Mouse (Mus musculus) lung, postnatal 0 days (tissue): ENCODE measurements around the gene Il17c. TPM values are rescaled to one million over a fixed set of nuclear protein-coding genes. Genes with fewer than 3 reads are reported as not detected.

Source experiments
- ATAC-seq: fragments of 200-750 bp; cut with Nextera tagmentation; 2 replicates; pipeline ENCODE4 v1.8.0; 2017; ENCODE audit warnings: moderate library complexity
- DNase-seq: peaks from one replicate; pipeline ENCODE4 v3.0.0-alpha.2; 2016; ENCODE audit warnings: low spot score
- H3K27ac ChIP-seq: fragments of 300-500 bp; sonication (generic); 2 replicates; pipeline ENCODE4 v1.5.1; 2014; ENCODE audit warnings: antibody characterized with exemption, mild to moderate bottlenecking, low read length, mixed read lengths
- H3K27me3 ChIP-seq: fragments of 300-500 bp; sonication (generic); replicated peaks from 2 replicates; pipeline ENCODE4 v1.6.1; 2014; ENCODE audit warnings: low read length, mixed read lengths; ENCODE audit not compliant: insufficient read depth
- H3K36me3 ChIP-seq: fragments of 300-500 bp; sonication (generic); 2 replicates; pipeline ENCODE4 v1.6.1; 2014; ENCODE audit warnings: low read length, mixed read lengths; ENCODE audit not compliant: insufficient read depth
- H3K4me1 ChIP-seq: fragments of 300-500 bp; sonication (generic); 2 replicates; pipeline ENCODE4 v1.6.1; 2014; ENCODE audit warnings: antibody characterized with exemption, low read depth, low read length, mixed read lengths; ENCODE audit not compliant: insufficient read depth
- H3K4me2 ChIP-seq: fragments of 300-500 bp; sonication (generic); replicated peaks from 2 replicates; pipeline ENCODE4 v1.6.1; 2014; ENCODE audit warnings: low read depth, mild to moderate bottlenecking, low read length, moderate library complexity, mixed read lengths
- H3K4me3 ChIP-seq: fragments of 300-500 bp; sonication (generic); 2 replicates; pipeline ENCODE4 v1.5.1; 2014; ENCODE audit warnings: low read depth, low read length
- H3K9ac ChIP-seq: fragments of 300-500 bp; sonication (generic); replicated peaks from 2 replicates; pipeline ENCODE4 v1.6.1; 2014; ENCODE audit warnings: low read depth, mild to moderate bottlenecking
- H3K9me3 ChIP-seq: fragments of 300-500 bp; sonication (generic); 2 replicates; pipeline ENCODE4 v1.6.1; 2016; ENCODE audit warnings: low read length, mixed read lengths
- CTCF ChIP-seq: IDR thresholded peaks from 2 replicates; pipeline ENCODE4 v1.5.1; 2016; ENCODE audit warnings: antibody characterized with exemption, mild to moderate bottlenecking
- EP300 ChIP-seq: IDR thresholded peaks from 2 replicates; pipeline ENCODE4 v1.6.1; 2016; ENCODE audit warnings: antibody characterized with exemption, mild to moderate bottlenecking, control low read depth
- WGBS: fragments of 180-500 bp; shearing (Covaris S2); extraction: QIAGEN DNeasy Blood & Tissue Kit; methylation state at CpG from one replicate; pipeline ENCODE4 v1.1.7; 2014; 5-methylcytosine and 5-hydroxymethylcytosine counted together
- polyA plus RNA-seq: library from polyadenylated mRNA; unstranded; fragments of >200 nt; fragmentation: Nextera tagmentation; extraction: Ambion mirVana; gene quantifications from 2 replicates; pipeline ENCODE4 v1.2.1, GENCODE M21; 2015

Gene Il17c
- polyA plus RNA-seq, 1 experiment from 2014 or later, result not detected

DNA sequence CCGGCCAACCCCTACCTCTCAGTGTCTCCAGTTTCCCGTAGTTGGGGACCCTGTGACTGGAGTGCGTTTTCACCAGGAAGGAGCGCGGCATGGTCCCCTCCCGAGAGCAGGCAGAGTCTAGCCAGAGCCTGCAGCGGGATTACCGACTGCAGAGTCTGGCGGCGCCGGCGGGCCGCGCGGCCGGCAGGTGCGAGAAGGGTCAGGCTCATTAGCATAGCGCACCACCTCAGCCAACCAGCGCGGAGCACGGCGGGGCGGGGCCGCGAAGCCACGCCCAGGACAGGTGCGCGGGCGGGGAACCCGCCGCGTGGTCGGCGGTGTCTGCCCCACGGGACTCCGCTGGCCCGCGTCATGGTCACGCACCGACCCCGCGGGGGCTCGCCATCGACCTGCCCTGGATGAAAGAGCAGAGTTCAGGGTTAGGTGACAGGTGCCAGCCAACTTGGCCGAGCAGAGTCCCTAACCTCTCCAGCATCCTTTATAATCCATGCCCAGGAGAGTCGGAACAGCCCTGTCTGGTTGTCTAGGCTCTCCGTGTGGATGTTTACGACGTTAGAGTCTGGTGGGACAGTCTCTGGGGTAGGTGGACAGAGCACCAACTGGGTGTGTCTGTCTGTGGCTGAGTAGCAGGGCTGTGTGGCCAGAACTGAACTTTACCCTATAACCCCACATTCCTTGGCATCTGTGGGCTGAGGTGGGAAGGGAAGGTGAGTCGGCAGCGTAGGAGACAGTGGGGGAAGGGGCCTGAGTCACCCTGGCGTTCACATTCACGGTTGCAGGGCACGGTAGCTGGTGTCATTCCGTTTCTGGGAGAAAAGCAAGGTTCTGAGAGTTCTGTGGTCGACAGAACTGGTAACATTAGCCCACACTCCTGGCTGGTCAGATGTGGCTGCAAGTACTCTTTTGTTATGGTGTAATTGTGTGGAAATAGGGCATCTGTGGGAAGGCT is 39.0 kb downstream of the Il17c start, which contains the start of gene Snai3:
Gene Snai3 (minus strand): TSS at position 210 of the 949 bp plus-strand sequence.
- WGBS, result 2% methylated on average over 48 of the region's 56 CpGs
- DNase-seq (peak; percentile 80), ATAC-seq (peak; percentile 88)
- Histone ChIP-seq H3K27me3 (peaks cover 20% of the 10 kb centered on the region; the same call in 1 of the 2 replicates), H3K9me3 (no peaks in the 10 kb centered on the region), H3K4me3 (peak within 1 kb of the TSS; percentile 19; the same call in 1 of the 2 replicates), H3K27ac (no peak within 1 kb of the TSS), H3K36me3 (no peaks in the 10 kb centered on the region), H3K4me1 (peaks cover 10% of the 10 kb centered on the region; the same call in 1 of the 2 replicates), H3K9ac (no peak within 1 kb of the TSS), H3K4me2 (peak within 1 kb of the TSS; percentile 49)
- TF ChIP-seq CTCF, result no peak
- TF ChIP-seq EP300, result no peak

DNA sequence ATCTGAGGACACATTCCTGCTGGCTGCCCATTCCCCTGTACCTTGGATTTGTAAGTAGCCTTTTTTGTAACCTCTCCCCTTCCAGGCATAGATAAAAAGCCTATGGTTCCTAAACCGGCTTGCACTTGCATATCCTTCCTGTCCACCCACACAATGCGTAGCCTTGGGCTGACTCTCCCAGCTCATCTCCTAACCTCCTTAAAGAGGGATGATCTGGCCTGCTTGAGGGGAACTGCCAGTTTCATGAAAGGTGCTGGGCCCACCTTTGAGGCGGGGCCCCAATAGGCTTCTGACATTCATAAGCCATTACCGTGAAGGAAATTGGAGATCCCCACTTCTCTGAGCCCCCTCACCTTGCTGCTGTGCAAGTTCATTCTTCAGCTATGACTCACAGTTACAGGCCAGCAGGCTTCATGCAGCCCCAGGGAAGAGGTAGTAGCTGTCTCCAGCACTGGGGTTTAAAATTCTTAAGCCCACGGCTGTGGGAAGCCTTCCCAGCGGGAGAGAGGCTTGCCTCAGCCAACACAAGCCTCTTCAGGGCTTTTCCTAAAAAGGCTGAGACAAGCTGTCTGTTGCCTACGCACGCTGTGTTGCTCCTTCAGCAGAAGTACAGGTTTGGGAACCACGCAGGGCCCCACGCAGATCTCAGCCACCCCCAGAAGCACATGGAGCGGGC is 39.8 kb downstream of the Il17c start:
- no peak overlapping the region for H3K4me2 ChIP-seq
- no peak overlapping the region for H3K9ac ChIP-seq
- no peak overlapping the region for H3K4me3 ChIP-seq
- WGBS, result 65% methylated on average over 11 of the region's 11 CpGs
- DNase-seq (peak; percentile 16), ATAC-seq (no peak)
- TF ChIP-seq CTCF (no peak), EP300 (no peak)
- H3K27me3 ChIP-seq, result peaks cover 20% of the 10 kb centered on the region; the same call in 1 of the 2 replicates
- peaks cover 10% of the 10 kb centered on the region; the same call in 1 of the 2 replicates for H3K4me1 ChIP-seq
- H3K36me3 ChIP-seq, result 0 out of 2 replicates have a peak, but pooled peaks cover 2% of the 10 kb centered on the region
- H3K9me3 ChIP-seq, result no peaks in the 10 kb centered on the region
- no peak overlapping the region for H3K27ac ChIP-seq

DNA sequence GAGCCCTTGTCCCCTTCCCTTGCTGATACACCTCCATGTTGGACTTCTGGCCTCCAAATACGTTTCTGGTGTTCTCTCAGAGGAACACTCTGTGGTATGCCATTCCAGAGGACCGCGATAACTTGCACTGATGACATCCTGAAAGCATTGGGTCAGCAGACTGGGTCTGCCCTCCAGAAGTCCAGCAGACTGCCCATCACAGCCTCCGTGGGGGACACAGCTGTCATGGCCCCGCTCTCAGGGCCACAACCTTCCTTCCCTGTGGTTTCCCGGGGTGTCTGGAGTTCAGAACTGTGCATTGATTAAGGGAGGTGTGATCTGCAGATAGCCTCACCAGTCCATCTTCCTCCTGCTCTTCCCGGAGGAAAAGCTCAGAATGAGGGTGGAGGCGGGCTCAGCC is 40.7 kb downstream of the Il17c start:
- Histone ChIP-seq H3K36me3 (peaks cover 11% of the 10 kb centered on the region; the same call in 1 of the 2 replicates), H3K27me3 (peaks cover 20% of the 10 kb centered on the region; the same call in 1 of the 2 replicates), H3K4me2 (no peak overlapping the region), H3K27ac (no peak overlapping the region), H3K9ac (no peak overlapping the region), H3K4me3 (no peak overlapping the region), H3K9me3 (no peaks in the 10 kb centered on the region), H3K4me1 (peaks cover 10% of the 10 kb centered on the region; the same call in 1 of the 2 replicates)
- DNase-seq (no peak), ATAC-seq (no peak)
- WGBS, result 71% methylated on average over 8 of the region's 8 CpGs
- no peak for TF ChIP-seq EP300
- TF ChIP-seq CTCF, result no peak

DNA sequence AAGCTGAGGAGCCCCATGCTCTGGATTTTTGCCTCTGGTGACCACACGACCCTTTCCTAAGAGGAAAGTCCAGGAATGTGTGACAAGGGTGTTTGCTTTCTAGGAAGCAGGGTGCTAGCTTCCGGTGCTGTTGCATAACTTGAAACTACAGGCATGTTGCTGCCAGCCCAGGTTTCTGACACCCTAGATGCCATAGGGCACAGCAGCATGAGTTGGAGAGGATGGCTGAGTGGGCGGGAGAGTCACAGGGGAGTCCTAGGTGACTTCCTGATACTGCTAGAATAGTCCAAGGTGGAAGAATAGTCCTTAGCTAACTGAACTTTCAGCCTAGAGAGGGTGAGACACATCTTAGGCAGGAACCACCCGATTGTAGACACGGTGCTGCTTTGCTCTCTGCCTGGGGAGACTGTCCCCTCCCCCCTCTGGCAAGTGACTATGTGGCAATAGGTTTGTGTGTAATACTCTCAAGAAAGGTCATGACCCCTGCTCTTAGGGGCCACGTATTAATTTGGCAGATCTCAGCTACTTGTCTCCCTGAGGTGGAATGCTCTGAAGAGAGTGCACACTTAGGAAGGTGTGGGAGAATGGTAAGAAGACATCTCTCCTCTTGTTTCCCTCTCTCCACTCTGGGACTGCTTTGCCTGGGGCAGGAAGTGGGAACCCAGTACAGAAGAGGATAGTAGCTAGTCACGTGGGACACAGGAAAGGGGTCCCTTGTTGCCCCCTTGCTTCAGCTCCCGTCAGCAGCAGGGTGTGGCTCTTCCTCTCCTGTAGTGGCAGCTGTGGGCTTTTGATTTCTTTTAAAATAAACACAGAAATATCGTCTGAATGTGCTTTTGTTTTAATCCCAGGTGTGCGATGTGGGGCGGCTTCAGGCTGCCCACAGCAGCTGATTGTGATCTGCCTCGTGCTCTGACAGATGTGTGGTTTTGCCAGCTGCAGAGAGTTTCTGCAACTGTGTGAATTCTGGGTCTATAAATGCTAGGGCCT is 42.1 kb downstream of the Il17c start:
- H3K4me1 ChIP-seq, result peaks cover 10% of the 10 kb centered on the region; the same call in 1 of the 2 replicates
- peak overlapping the region; percentile 43 for H3K27ac ChIP-seq
- peak; percentile 85 for DNase-seq
- peak; percentile 70 for ATAC-seq
- no peak overlapping the region for H3K4me3 ChIP-seq
- H3K9ac ChIP-seq, result no peak overlapping the region
- H3K4me2 ChIP-seq, result peak overlapping the region; percentile 11; the same call in 1 of the 2 replicates
- H3K36me3 ChIP-seq, result peaks cover 14% of the 10 kb centered on the region; the same call in 1 of the 2 replicates
- WGBS, result 23% methylated on average over 12 of the region's 12 CpGs
- H3K9me3 ChIP-seq, result no peaks in the 10 kb centered on the region
- TF ChIP-seq CTCF (no peak), EP300 (peak; percentile 53)
- H3K27me3 ChIP-seq, result peaks cover 16% of the 10 kb centered on the region; the same call in 1 of the 2 replicates

DNA sequence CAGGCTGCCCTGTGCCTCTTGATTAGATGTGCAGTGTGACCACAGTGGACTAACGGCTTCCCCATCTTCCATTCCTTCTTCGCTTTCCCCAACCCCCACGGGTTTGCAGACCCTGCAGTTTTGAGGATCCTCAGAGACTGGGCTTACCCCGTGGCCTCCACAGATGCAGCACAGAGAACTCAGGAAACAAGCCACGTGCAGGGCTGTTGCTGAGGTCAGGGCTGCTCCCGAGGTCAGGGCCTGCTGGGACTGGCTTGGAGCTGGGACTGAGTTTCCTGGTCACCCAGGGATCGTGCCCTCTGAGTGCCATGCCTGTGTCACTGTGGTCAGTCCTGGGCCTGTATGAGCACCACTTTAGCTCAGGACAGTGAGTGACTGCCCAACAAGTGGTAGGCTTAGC is 43.2 kb downstream of the Il17c start:
- H3K27me3 ChIP-seq, result peaks cover 7% of the 10 kb centered on the region; the same call in 1 of the 2 replicates
- WGBS, result 67% methylated on average over 7 of the region's 7 CpGs
- H3K4me3 ChIP-seq, result no peak overlapping the region
- DNase-seq (no peak), ATAC-seq (no peak)
- H3K4me1 ChIP-seq, result peaks cover 10% of the 10 kb centered on the region; the same call in 1 of the 2 replicates
- no peak overlapping the region for H3K4me2 ChIP-seq
- no peaks in the 10 kb centered on the region for H3K9me3 ChIP-seq
- H3K36me3 ChIP-seq, result peaks cover 14% of the 10 kb centered on the region; the same call in 1 of the 2 replicates
- no peak overlapping the region for H3K27ac ChIP-seq
- TF ChIP-seq EP300 (no peak), CTCF (no peak)
- H3K9ac ChIP-seq, result no peak overlapping the region
